Mouse (Mus musculus): ENCODE measurements at regions not wholly inside any gene's neighbourhood (a gene's known extent, or its start where the extent isn't known, plus 50 kb on each side); places are given as distances from the start of the nearest gene placed in this dataset.
A peak's percentile ranks its signal among the peaks of the same experiment; 100 is the strongest.

GRCm38 (mm10) chr6:148693329-148693728 lies 137.9 kb downstream of the Ipo8 start:
- no peak for DNase-seq (ENCODE audit: extremely low read depth)
- Histone ChIP-seq H3K4me2 (ENCODE audit: insufficient read depth, low read depth, poor library complexity, severe bottlenecking) (no peak overlapping the region), H3K79me2 (replicated peaks; ENCODE audit: control insufficient read depth, extremely low read depth, insufficient read depth, poor library complexity, severe bottlenecking) (no peaks in the 10 kb centered on the region), H3K9ac (ENCODE audit: insufficient read depth, low read depth) (no peak overlapping the region), H3K4me1 (ENCODE audit: control insufficient read depth in 1 of 2, insufficient read depth in 2 of 2) (peaks cover 0 to 8% of the 10 kb centered on the region in 2 experiments; a peak in 2 of 4 replicates), H3K27ac (ENCODE audit: insufficient read depth, low read depth) (no peak overlapping the region), H3K9me3 (replicated peaks; ENCODE audit: low read length) (no peaks in the 10 kb centered on the region), H3K36me3 (replicated peaks in 1 of 2; ENCODE audit: control insufficient read depth in 1 of 2, insufficient read depth in 1 of 2, low read length in 1 of 2) (no peaks in the 10 kb centered on the region), H3K4me3 (replicated peaks in 1 of 3; ENCODE audit: low read depth in 2 of 3, low read length in 2 of 3, poor library complexity in 1 of 3) (no peak overlapping the region), H3K27me3 (replicated peaks) (no peaks in the 10 kb centered on the region)
- dilution Hi-C loops (cut with MboI; ENCODE audit: extremely low pct_ligation_motif_present, extremely low pct_unique_long_range_greater_than_20kb, low sequenced_read_pairs) (no loop called here), in situ Hi-C loops (cut with MboI; ENCODE audit: low pct_ligation_motif_present, low pct_unique_long_range_greater_than_20kb, low sequenced_read_pairs) (no loop called here)
- TF ChIP-seq MYC (IDR thresholded peaks at IDR 0.05; ENCODE audit: low read depth, low read length) = no peak
- TF ChIP-seq TBP (conservative IDR thresholded peaks at IDR 0.05; ENCODE audit: low read depth, low read length) = no peak
- TF ChIP-seq BHLHE40 (IDR thresholded peaks at IDR 0.05; ENCODE audit: low read depth, low read length) = no peak
- no peak for TF ChIP-seq TCF12 (IDR thresholded peaks at IDR 0.05; ENCODE audit: low read depth, low read length)
- TF ChIP-seq CHD2 (IDR thresholded peaks at IDR 0.05; ENCODE audit: low read length) = no peak
- no peak for TF ChIP-seq ELF1 (IDR thresholded peaks at IDR 0.05; ENCODE audit: low read depth, low read length)
- no peak for TF ChIP-seq POLR2A (IDR thresholded peaks at IDR 0.05; ENCODE audit: low read depth, low read length)
- no peak for TF ChIP-seq KAT2A (IDR thresholded peaks at IDR 0.05; ENCODE audit: insufficient replicate concordance, low read length)
- no peak for TF ChIP-seq IRF4 (IDR thresholded peaks at IDR 0.05; ENCODE audit: low read depth, low read length)
- TF ChIP-seq MAFK (IDR thresholded peaks at IDR 0.05; ENCODE audit: insufficient replicate concordance, low read length) = no peak
- no peak for TF ChIP-seq MAZ (IDR thresholded peaks at IDR 0.05; ENCODE audit: low read depth, low read length)
- TF ChIP-seq HCFC1 (IDR thresholded peaks at IDR 0.05; ENCODE audit: low read depth, low read length) = no peak

- H3K9me3 ChIP-seq (replicated peaks; ENCODE audit: low read length) = no peaks in the 10 kb centered on the region
- TF ChIP-seq BHLHE40 (IDR thresholded peaks at IDR 0.05; ENCODE audit: low read depth, low read length) (no peak), RAD21 (IDR thresholded peaks at IDR 0.05; ENCODE audit: low read depth, low read length) (peak; percentile 57), MXI1 (IDR thresholded peaks at IDR 0.05; ENCODE audit: low read depth, low read length) (no peak), SMC3 (IDR thresholded peaks at IDR 0.05; ENCODE audit: low read depth, low read length) (peak; percentile 74), HCFC1 (IDR thresholded peaks at IDR 0.05; ENCODE audit: low read depth, low read length) (no peak), ZC3H11A (IDR thresholded peaks at IDR 0.05; ENCODE audit: low read depth, low read length) (no peak), CTCF (conservative IDR thresholded peaks at IDR 0.05 in 1 of 2, IDR thresholded peaks at IDR 0.05 in 1 of 2; ENCODE audit: low read depth in 2 of 2, low read length in 2 of 2) (peak; percentile 46 to 69; a peak in 3 of 4 replicates)
- H3K9ac ChIP-seq (ENCODE audit: insufficient read depth, low read depth) = no peak overlapping the region
- H3K4me1 ChIP-seq (ENCODE audit: control insufficient read depth in 1 of 2, insufficient read depth in 2 of 2) = peaks cover 0 to 9% of the 10 kb centered on the region in 2 experiments; a peak in 2 of 4 replicates
- H3K4me3 ChIP-seq (replicated peaks in 1 of 3; ENCODE audit: low read depth in 2 of 3, low read length in 2 of 3, poor library complexity in 1 of 3) = no peak overlapping the region
- DNase-seq (ENCODE audit: extremely low read depth) = peak; percentile 45
- H3K4me2 ChIP-seq (ENCODE audit: insufficient read depth, low read depth, poor library complexity, severe bottlenecking) = no peak overlapping the region
- in situ Hi-C loops (cut with MboI; ENCODE audit: low pct_ligation_motif_present, low pct_unique_long_range_greater_than_20kb, low sequenced_read_pairs) = no loop called here
- no peaks in the 10 kb centered on the region for H3K79me2 ChIP-seq (replicated peaks; ENCODE audit: control insufficient read depth, extremely low read depth, insufficient read depth, poor library complexity, severe bottlenecking)
- H3K27ac ChIP-seq (ENCODE audit: insufficient read depth, low read depth) = no peak overlapping the region
- H3K27me3 ChIP-seq (replicated peaks) = no peaks in the 10 kb centered on the region
- dilution Hi-C loops (cut with MboI; ENCODE audit: extremely low pct_ligation_motif_present, extremely low pct_unique_long_range_greater_than_20kb, low sequenced_read_pairs) = no loop called here
- H3K36me3 ChIP-seq (replicated peaks in 1 of 2; ENCODE audit: control insufficient read depth in 1 of 2, insufficient read depth in 1 of 2, low read length in 1 of 2) = no peaks in the 10 kb centered on the region
Measured at GRCm38 (mm10) chr6:148687770-148688169, 143.5 kb downstream of the Ipo8 start.
